Mouse (Mus musculus) liver, embryonic 12.5 days (tissue): ENCODE results near the gene Abr. TPM values are rescaled to one million over a fixed set of nuclear protein-coding genes. Genes with fewer than 3 reads are reported as not detected.

Experiments
- ATAC-seq: fragments of 200-750 bp; cut with Nextera tagmentation; 2 replicates; pipeline ENCODE4 v1.8.0; 2017; ENCODE audit warnings: moderate number of reproducible peaks, mild to moderate bottlenecking, moderate library complexity
- H3K27ac ChIP-seq: fragments of 300-500 bp; sonication (generic); 2 replicates; pipeline ENCODE4 v1.5.1; 2016; ENCODE audit warnings: mild to moderate bottlenecking
- H3K27me3 ChIP-seq: fragments of 300-500 bp; sonication (generic); replicated peaks from 2 replicates; pipeline ENCODE4 v1.6.1; 2016; ENCODE audit warnings: mild to moderate bottlenecking, moderate library complexity
- H3K36me3 ChIP-seq: fragments of 300-500 bp; sonication (generic); 2 replicates; pipeline ENCODE4 v1.6.1; 2016; ENCODE audit warnings: mild to moderate bottlenecking, moderate library complexity
- H3K4me1 ChIP-seq: fragments of 300-500 bp; sonication (generic); 2 replicates; pipeline ENCODE4 v1.6.1; 2016
- H3K4me2 ChIP-seq: fragments of 300-500 bp; sonication (generic); 2 replicates; pipeline ENCODE4 v1.6.1; 2016; ENCODE audit warnings: mild to moderate bottlenecking, moderate library complexity
- H3K4me3 ChIP-seq: fragments of 300-500 bp; sonication (generic); 2 replicates; pipeline ENCODE4 v1.5.1; 2016; ENCODE audit warnings: mild to moderate bottlenecking, moderate library complexity
- H3K9ac ChIP-seq: fragments of 300-500 bp; sonication (generic); 2 replicates; pipeline ENCODE4 v1.6.1; 2016; ENCODE audit warnings: mild to moderate bottlenecking, moderate library complexity
- H3K9me3 ChIP-seq: fragments of 300-500 bp; sonication (generic); replicated peaks from 2 replicates; pipeline ENCODE4 v1.6.1; 2016; ENCODE audit warnings: mild to moderate bottlenecking, moderate library complexity
- WGBS: fragments of 180-500 bp; shearing (Covaris S2); methylation state at CpG from one replicate; pipeline ENCODE4 v1.1.7; 2016; ENCODE audit not compliant: insufficient replicate concordance; 5-methylcytosine and 5-hydroxymethylcytosine counted together
- polyA plus RNA-seq: library from polyadenylated mRNA; unstranded; fragments of >200 nt; fragmentation: Nextera tagmentation; extraction: Ambion mirVana; gene quantifications from 2 replicates; pipeline ENCODE4 v1.2.1, GENCODE M21; 2016

The Abr gene
- polyA plus RNA-seq, 1 experiment from 2014 or later, result 5.8 TPM

DNA sequence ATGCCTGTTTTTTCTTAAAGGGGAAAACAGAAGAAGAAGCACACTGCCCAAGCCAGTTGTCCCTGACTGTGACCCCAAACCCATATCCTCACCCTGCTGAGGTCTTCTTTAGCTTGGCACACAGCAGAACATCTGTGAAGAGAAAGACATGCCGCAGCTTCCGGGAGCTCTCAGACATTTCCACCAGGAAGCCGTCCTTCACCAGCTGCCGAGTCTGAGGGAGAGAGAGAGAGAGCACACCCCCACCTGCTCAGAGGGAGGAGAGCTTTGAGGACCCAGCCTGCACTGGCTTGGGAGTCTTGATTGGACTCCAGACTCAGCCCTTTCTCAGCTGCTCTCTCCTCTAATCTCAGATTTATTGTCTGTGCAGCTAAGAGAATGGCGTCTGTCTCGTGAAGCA lies 160.9 kb downstream of the Abr start:
- no peak for ATAC-seq
- H3K4me1 ChIP-seq, result peaks cover 11% of the 10 kb centered on the region
- no peak overlapping the region for H3K9ac ChIP-seq
- H3K27me3 ChIP-seq, result no peaks in the 10 kb centered on the region
- H3K4me3 ChIP-seq, result no peak overlapping the region
- no peak overlapping the region for H3K27ac ChIP-seq
- H3K4me2 ChIP-seq, result no peak overlapping the region
- H3K36me3 ChIP-seq, result no peaks in the 10 kb centered on the region
- 63% methylated on average over 6 of the region's 6 CpGs for WGBS
- no peaks in the 10 kb centered on the region for H3K9me3 ChIP-seq

DNA sequence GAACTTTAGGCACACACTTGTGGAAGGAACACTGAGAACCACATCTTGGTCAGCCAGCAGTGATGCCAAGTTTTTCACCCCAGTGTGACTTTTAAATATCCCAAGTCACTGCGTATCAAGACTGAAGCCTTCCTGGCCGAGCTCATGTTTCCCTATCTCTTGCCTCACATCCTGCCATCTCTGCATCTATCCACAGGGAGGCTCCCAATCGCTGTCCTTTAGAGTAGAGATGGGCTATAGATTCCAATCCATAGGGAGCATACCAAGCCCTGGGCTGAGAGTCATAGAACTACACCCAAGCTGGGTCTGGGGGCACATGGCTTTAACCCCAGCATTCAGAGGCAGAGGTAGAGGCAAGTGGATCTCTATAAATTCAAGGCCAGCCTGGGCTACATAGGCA lies 162.6 kb downstream of the Abr start:
- H3K4me1 ChIP-seq, result peaks cover 11% of the 10 kb centered on the region
- WGBS, result 49% methylated on average over 3 of the region's 3 CpGs
- H3K27ac ChIP-seq, result no peak overlapping the region
- no peak overlapping the region for H3K9ac ChIP-seq
- H3K36me3 ChIP-seq, result no peaks in the 10 kb centered on the region; the same call in 1 of the 2 replicates
- no peaks in the 10 kb centered on the region for H3K27me3 ChIP-seq
- H3K4me2 ChIP-seq, result no peak overlapping the region
- no peak for ATAC-seq
- H3K4me3 ChIP-seq, result no peak overlapping the region
- H3K9me3 ChIP-seq, result no peaks in the 10 kb centered on the region

DNA sequence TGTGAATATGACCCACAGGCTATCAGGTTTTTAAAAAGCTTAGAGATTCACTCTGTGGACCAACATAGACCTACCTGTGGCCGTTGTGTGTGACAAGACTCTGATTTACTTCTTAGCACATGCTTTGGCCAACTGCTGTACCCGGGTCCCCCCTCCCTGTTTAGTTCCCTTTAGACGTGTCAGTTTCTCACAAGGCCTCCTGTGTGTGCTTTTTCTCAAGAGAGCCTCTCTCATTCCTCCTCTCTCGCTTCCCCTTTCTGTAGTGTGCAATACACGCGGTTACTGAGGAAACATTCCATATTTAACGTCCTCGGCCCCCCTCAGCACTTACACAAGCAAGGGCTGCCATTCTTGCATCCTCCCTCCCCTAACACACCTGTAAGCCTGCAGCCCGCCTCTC lies 163.4 kb downstream of the Abr start:
- ATAC-seq, result no peak
- H3K4me2 ChIP-seq, result no peak overlapping the region
- 47% methylated on average over 9 of the region's 9 CpGs for WGBS
- H3K4me1 ChIP-seq, result peaks cover 11% of the 10 kb centered on the region
- H3K9ac ChIP-seq, result no peak overlapping the region
- H3K27me3 ChIP-seq, result no peaks in the 10 kb centered on the region
- H3K9me3 ChIP-seq, result no peaks in the 10 kb centered on the region
- no peak overlapping the region for H3K4me3 ChIP-seq
- H3K36me3 ChIP-seq, result no peaks in the 10 kb centered on the region; the same call in 1 of the 2 replicates
- H3K27ac ChIP-seq, result no peak overlapping the region

DNA sequence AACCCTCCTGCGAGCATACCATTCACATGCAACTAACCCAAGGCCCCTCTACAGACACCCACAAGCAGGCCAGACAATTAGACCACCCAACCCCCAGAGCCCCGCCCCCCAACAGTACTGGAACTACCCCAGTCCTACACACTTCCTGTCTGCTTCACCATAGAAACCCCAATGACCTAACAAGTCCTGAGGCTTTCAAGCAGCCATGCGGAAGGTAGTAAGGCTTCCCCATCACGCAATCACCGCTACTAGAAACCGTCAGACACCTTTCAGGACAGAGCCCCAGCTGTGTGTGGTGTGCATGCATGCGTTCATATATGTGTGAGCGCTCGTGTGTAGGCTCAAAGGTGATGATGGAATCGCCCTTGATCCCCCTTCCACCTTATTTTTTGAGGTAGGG lies 165.2 kb downstream of the Abr start:
- no peaks in the 10 kb centered on the region for H3K9me3 ChIP-seq
- H3K27ac ChIP-seq, result no peak overlapping the region
- no peak for ATAC-seq
- H3K36me3 ChIP-seq, result no peaks in the 10 kb centered on the region; the same call in 1 of the 2 replicates
- no peak overlapping the region for H3K4me2 ChIP-seq
- H3K4me3 ChIP-seq, result no peak overlapping the region
- peaks cover 11% of the 10 kb centered on the region for H3K4me1 ChIP-seq
- no peaks in the 10 kb centered on the region for H3K27me3 ChIP-seq
- H3K9ac ChIP-seq, result no peak overlapping the region
- 52% methylated on average over 10 of the region's 10 CpGs for WGBS

DNA sequence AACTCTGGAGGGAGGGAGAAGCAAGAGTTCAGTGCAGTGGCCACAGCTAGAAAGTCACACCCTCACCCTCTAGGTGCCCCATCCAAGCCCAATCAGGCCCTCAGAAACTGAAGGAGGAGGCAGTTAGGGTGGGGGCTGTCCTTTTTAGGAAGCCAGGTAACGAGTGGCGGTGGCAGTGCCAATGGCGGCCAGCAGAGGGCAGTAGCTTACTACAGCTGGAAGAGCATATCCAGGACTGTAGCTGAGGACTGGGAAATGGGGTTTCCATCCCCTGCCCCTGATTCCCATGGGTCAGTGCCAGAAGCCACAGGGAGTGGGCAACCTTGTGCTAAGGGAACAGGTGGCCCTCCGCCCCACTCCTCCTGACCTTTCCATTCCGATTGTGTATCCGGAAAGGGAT lies 165.9 kb downstream of the Abr start:
- WGBS, result 17% methylated on average over 6 of the region's 6 CpGs
- Histone ChIP-seq H3K27me3 (no peaks in the 10 kb centered on the region), H3K4me3 (no peak overlapping the region), H3K9me3 (no peaks in the 10 kb centered on the region), H3K9ac (no peak overlapping the region), H3K27ac (no peak overlapping the region), H3K36me3 (no peaks in the 10 kb centered on the region; the same call in 1 of the 2 replicates), H3K4me1 (peaks cover 11% of the 10 kb centered on the region), H3K4me2 (no peak overlapping the region)
- no peak for ATAC-seq

DNA sequence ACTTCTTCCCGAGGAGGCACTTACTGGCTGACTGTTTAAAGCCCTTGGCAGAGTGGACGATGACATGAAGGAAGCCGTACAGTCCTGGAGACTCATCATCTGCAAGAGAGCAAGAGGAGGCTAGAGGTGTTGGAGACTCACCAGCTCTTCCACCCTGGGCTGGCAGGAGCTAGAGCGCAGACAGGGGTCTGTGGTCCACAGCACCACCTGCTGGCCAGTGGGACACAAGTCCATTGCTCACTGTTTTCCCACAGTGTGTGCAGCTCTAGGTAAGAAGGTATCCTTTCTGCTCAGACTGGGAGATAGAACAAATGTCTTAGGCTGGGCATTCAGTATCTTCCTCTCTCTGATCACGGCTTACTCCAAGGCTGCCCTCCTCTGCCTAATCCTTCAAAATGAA lies 167.6 kb downstream of the Abr start:
- Histone ChIP-seq H3K36me3 (no peaks in the 10 kb centered on the region; the same call in 1 of the 2 replicates), H3K4me1 (peaks cover 11% of the 10 kb centered on the region), H3K9me3 (no peaks in the 10 kb centered on the region), H3K9ac (no peak overlapping the region), H3K4me2 (no peak overlapping the region), H3K27ac (no peak overlapping the region), H3K4me3 (no peak overlapping the region), H3K27me3 (no peaks in the 10 kb centered on the region)
- WGBS, result 57% methylated on average over 5 of the region's 5 CpGs
- ATAC-seq, result no peak

DNA sequence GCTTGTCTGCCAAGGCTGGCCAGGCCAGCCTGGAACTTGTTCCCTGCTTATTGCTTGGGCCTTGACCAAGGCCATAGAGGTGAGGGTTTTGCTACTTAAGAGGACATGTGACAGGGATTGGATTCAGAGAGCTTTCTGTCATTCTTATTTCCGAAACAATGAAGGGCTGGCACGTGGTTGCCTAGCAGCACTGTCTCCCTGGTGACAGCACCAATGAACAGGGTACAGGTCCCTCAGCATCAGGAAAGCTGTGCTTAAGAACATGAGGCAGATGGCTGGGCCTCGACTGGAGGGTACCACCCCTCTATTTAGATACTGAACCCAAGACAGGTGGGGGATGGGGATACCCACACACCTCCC lies 171.9 kb downstream of the Abr start:
- no peak overlapping the region for H3K4me3 ChIP-seq
- 62% methylated on average over 3 of the region's 3 CpGs for WGBS
- no peak overlapping the region for H3K4me2 ChIP-seq
- ATAC-seq, result no peak
- H3K27ac ChIP-seq, result no peak overlapping the region
- no peaks in the 10 kb centered on the region for H3K36me3 ChIP-seq
- H3K4me1 ChIP-seq, result peaks cover 9% of the 10 kb centered on the region
- H3K27me3 ChIP-seq, result no peaks in the 10 kb centered on the region
- no peak overlapping the region for H3K9ac ChIP-seq
- no peaks in the 10 kb centered on the region for H3K9me3 ChIP-seq

DNA sequence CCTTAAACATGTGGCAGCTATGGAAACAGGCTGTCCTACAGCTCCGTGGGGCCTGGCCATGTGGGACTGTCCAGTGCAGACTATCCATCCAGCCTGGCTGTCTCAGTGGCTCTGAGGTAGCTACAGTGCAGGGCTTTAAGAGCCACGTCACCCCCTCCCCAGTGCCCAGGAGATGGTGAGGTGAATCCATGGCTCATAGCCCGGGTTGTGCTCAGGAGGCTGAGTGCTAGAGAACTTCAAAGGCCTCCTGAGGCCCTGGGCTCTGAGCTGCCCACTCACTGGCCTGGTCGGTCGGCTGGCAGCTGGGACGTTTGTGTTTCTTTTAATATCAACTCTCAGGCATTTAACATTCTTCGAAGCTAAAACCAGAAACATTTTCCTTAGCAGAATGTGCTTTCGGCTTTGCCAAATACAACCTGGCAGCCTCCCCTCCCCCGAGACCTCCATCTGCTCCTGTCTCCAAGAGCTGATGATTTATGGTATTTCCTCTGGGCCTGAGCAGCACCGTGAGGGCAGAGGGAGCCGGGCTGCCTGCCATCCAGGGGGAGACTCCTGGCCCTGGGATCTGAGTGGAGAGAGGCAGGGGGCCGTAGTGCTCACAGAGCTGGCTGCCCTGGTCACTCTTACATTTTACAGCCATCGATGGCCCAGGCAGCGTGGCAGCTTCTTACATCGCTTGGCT lies 172.5 kb downstream of the Abr start:
- no peak overlapping the region for H3K9ac ChIP-seq
- H3K4me1 ChIP-seq, result peaks cover 9% of the 10 kb centered on the region
- H3K4me3 ChIP-seq, result no peak overlapping the region
- no peak overlapping the region for H3K27ac ChIP-seq
- 67% methylated on average over 15 of the region's 15 CpGs for WGBS
- no peaks in the 10 kb centered on the region for H3K27me3 ChIP-seq
- no peaks in the 10 kb centered on the region for H3K9me3 ChIP-seq
- ATAC-seq, result no peak
- H3K36me3 ChIP-seq, result no peaks in the 10 kb centered on the region
- no peak overlapping the region for H3K4me2 ChIP-seq

DNA sequence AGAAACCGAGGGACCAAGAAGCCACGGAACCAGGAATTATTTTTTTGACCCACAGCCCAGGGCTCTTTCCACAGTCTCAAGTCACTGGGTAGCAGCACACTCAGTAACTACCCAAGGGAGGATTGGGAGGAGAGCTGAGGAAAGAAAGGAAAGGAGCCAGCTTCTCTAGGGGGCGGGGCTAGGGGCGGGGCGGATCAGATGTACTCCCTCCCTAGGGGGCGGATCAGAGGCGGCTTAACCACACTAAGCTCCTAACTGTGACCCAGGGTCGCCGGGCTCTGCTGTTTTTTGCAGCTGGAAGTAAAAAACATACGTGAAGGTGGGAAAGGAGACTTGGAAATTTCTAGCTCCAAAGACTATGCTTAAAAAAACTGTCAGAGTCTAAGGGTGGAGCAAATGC lies 175.9 kb downstream of the Abr start:
- peak; percentile 55; the same call in 1 of the 2 replicates for ATAC-seq

DNA sequence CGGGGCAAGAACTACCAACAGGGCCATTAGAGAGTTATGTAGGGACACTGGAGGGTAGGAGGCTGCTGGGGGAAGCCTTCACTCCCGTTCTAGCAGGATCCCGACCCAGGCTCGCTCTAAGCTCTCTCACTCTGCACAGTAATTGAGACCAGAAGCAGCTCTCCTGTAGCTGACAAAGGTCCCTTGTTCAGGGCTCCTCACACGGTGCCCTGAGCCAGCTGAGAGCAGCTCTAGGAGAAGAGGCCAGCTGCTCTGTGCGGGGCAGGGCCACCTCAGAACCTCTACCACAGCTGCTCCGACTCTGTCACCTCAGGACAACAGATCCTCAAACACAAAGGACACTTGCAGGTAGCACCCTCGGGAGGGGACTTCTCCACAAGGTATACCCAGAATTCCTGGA lies 176.7 kb downstream of the Abr start:
- ATAC-seq, result no peak
- no peak overlapping the region for H3K9ac ChIP-seq
- 53% methylated on average over 8 of the region's 8 CpGs for WGBS
- H3K27me3 ChIP-seq, result no peaks in the 10 kb centered on the region; the same call in 1 of the 2 replicates
- H3K9me3 ChIP-seq, result no peaks in the 10 kb centered on the region
- no peak overlapping the region for H3K4me3 ChIP-seq
- H3K36me3 ChIP-seq, result no peaks in the 10 kb centered on the region
- H3K27ac ChIP-seq, result no peak overlapping the region
- no peak overlapping the region for H3K4me2 ChIP-seq
- peaks cover 9% of the 10 kb centered on the region for H3K4me1 ChIP-seq

More for the DNA sequence above, 175.9 kb downstream of the Abr start:
- no peaks in the 10 kb centered on the region for H3K27me3 ChIP-seq
- no peaks in the 10 kb centered on the region for H3K9me3 ChIP-seq
- no peaks in the 10 kb centered on the region for H3K36me3 ChIP-seq
- peaks cover 9% of the 10 kb centered on the region for H3K4me1 ChIP-seq
- WGBS, result 6% methylated on average over 10 of the region's 10 CpGs
- no peak overlapping the region for H3K4me3 ChIP-seq
- peak overlapping the region; percentile 43 for H3K4me2 ChIP-seq
- H3K9ac ChIP-seq, result no peak overlapping the region
- no peak overlapping the region for H3K27ac ChIP-seq

DNA sequence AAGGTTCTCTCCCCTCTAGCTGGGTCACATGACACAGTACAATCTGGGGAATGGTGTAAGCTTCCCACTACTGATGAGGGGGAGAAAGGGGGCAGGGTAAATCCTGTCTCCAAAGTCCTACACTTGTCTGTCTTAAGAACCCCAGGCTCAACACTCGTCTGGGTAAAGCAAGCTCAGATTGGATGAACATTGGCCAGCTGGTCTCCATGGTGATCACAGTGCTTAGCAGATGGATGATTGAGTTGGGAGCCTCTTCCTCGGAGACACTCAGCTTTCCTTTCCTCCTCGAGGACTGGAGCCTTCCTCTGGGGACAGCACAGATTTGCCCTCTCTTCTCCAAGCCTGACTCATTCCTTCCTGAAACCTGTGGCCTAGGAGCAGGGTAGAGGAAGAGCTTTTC lies 182.4 kb downstream of the Abr start:
- Histone ChIP-seq H3K9me3 (no peaks in the 10 kb centered on the region), H3K27me3 (peaks cover 50% of the 10 kb centered on the region), H3K27ac (no peak overlapping the region), H3K4me3 (no peak overlapping the region), H3K4me2 (no peak overlapping the region), H3K36me3 (no peaks in the 10 kb centered on the region), H3K4me1 (no peaks in the 10 kb centered on the region), H3K9ac (no peak overlapping the region)
- ATAC-seq, result no peak
- 9% methylated on average over 3 of the region's 3 CpGs for WGBS

DNA sequence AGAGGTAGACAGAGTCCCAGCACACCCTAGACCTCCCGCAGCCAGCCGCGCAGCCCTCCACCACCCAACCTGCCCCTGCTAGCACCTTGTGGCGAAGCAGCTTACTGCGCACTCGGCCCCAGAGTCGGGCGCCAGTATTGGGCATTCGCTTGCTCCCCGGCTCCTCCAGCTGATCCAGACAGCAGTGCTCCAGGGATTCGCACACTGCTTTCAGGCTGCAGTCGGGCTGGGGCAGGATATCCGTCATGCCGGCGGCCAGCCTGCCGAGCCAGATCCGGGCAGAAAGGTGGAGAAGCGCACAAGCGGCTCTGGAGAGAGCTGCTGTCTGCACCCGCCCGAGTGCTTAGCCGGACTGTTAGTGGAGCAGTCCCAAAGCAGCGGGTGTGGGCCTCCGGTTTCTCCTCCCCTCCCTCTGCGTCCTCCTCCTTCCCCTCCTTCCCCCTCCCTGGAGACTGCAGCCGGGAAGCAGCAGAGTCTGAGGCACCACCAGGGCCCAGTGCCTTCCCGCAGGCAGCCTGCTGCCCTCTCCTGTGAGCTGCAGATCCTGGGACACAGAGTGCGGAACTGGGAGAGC lies 185.2 kb downstream of the Abr start:
- Histone ChIP-seq H3K4me3 (peak overlapping the region; percentile 28), H3K27ac (0 out of 2 replicates have a peak overlapping the region, but pooled peaks have one; percentile 43), H3K9me3 (no peaks in the 10 kb centered on the region), H3K4me2 (peak overlapping the region; percentile 56), H3K9ac (0 out of 2 replicates have a peak overlapping the region, but pooled peaks have one; percentile 10), H3K36me3 (no peaks in the 10 kb centered on the region), H3K4me1 (no peaks in the 10 kb centered on the region), H3K27me3 (peaks cover 50% of the 10 kb centered on the region)
- ATAC-seq, result no peak
- WGBS, result 19% methylated on average over 28 of the region's 28 CpGs
